Mouse (Mus musculus) spleen, postnatal 36 days (tissue): ENCODE measurements around the gene Drg1.

Source experiments
- DNase-seq, 2 experiments: peaks; one replicate each; pipeline ENCODE4 v3.0.0; 2022; ENCODE audit warnings: low spot score in 2 of 2, mixed read lengths in 1 of 2

The Drg1 gene

GRCm38 (mm10) chr11:3266079-3266685, at the start of gene Drg1:
Gene Drg1, minus strand, starts transcription at chr11:3266415.
- DNase-seq = peak; percentile 93

GRCm38 (mm10) chr11:3314148-3314547, 47.9 kb upstream of the Drg1 start:
- no peak for DNase-seq

GRCm38 (mm10) chr11:3313294-3313693, 47.1 kb upstream of the Drg1 start:
- no peak for DNase-seq

GRCm38 (mm10) chr11:3311586-3312347, 45.6 kb upstream of the Drg1 start:
- no peak for DNase-seq

GRCm38 (mm10) chr11:3310789-3311585, 44.8 kb upstream of the Drg1 start:
- DNase-seq = no peak

- no peak for DNase-seq
Observed at GRCm38 (mm10) chr11:3309884-3310283, 43.7 kb upstream of the Drg1 start.

- no peak for DNase-seq
Observed at GRCm38 (mm10) chr11:3307875-3308274, 41.7 kb upstream of the Drg1 start.

- DNase-seq = no peak
Observed at GRCm38 (mm10) chr11:3305821-3306220, 39.6 kb upstream of the Drg1 start.

GRCm38 (mm10) chr11:3302792-3303191, 36.6 kb upstream of the Drg1 start:
- no peak for DNase-seq

- DNase-seq = no peak
Observed at GRCm38 (mm10) chr11:3302385-3302784, 36.2 kb upstream of the Drg1 start.

GRCm38 (mm10) chr11:3301075-3301474, 34.9 kb upstream of the Drg1 start:
- DNase-seq = no peak

- DNase-seq = no peak
Observed at GRCm38 (mm10) chr11:3298813-3299185, 32.6 kb upstream of the Drg1 start.

GRCm38 (mm10) chr11:3297871-3298812, 31.9 kb upstream of the Drg1 start:
- DNase-seq = no peak

- DNase-seq = no peak
Observed at GRCm38 (mm10) chr11:3296056-3296455, 29.8 kb upstream of the Drg1 start.

GRCm38 (mm10) chr11:3294641-3295040, 28.4 kb upstream of the Drg1 start:
- no peak for DNase-seq

- no peak for DNase-seq
Observed at GRCm38 (mm10) chr11:3293361-3293760, 27.1 kb upstream of the Drg1 start.

- no peak for DNase-seq
Observed at GRCm38 (mm10) chr11:3292711-3293249, 26.6 kb upstream of the Drg1 start.

- peak; percentile 59 to 60 for DNase-seq
Observed at GRCm38 (mm10) chr11:3292062-3292421, 25.8 kb upstream of the Drg1 start.

- DNase-seq = peak in 1 of 2 experiments; percentile 29
Observed at GRCm38 (mm10) chr11:3291311-3292061, 25.3 kb upstream of the Drg1 start.

GRCm38 (mm10) chr11:3290640-3291310, 24.6 kb upstream of the Drg1 start:
- peak; percentile 32 to 51 for DNase-seq
